Mouse (Mus musculus) mature B cell (primary cell): ENCODE results near the gene Mpped2.

ENCODE experiments used
- in situ Hi-C: fragments of 300-500 bp; cut with MboI; formaldehyde crosslinking; loops from 2 replicates; pipeline ENCODE4 v1.14.3; 2019

The Mpped2 gene

GRCm38 (mm10) chr2:106855623-106856350 lies 162.7 kb downstream of the Mpped2 start:
- in situ Hi-C loops, result no loop called here

GRCm38 (mm10) chr2:106856361-106856961 lies 163.4 kb downstream of the Mpped2 start:
- in situ Hi-C loops, result no loop called here

- in situ Hi-C loops, result no loop called here
Observed at GRCm38 (mm10) chr2:106857258-106857657, 164.2 kb downstream of the Mpped2 start.

DNA sequence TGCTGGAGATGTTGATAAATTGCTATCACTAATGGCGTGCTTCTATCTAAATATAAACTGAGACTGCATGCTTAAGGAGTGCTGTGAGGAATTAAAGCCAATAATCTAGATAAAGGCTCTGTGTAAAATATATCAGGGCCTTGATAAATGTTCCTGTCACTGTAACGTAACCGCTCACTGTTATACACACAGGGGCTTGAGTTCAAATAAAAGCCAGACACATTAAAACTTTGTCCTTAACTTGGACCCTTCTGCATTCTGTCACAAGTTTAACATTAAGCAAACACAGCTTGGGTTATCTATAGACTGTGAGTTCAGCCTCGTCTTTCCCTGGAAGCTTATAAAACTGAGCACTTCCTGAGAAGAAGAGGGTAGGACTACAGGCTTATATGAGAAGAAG lies 164.6 kb downstream of the Mpped2 start:
- in situ Hi-C loops, result no loop called here

DNA sequence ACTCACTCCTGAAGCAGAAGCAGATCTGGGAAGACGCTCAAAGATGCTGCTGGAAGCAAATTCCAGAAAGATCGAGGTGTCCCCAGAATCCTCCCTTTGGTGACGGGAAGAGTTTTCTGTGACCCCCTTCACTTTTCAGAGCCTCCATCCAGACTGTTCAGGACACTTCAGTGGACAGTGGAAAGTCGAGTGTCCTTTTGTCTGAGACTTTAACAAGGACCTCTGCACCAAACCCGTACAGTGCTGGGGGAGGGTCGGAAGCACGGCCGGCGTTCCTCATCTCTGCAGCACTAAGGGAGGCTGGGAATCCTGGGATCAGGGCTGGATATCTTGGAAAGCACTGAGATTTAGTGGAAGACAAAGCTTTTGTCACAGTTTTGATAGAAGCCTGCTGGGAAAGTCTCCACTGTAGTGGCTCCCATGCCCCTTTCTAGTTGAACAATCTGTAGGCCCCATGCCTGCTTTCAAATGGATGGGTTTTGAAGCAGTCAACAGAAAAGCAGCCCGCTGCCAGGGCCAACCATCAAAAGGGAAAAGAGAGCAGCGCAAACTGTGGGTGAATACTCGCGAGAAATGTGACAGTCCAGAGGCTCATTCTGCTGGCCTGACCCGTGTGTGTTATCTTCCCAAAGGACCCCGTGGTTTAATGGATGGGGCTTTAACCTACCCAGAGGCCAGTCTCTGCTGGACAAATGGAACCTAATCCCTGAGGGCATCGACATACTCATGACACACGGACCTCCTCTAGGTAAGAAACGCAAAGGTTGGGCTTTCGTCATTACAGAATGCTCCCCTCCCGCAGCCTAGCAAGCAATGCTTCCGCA lies 168.0 kb downstream of the Mpped2 start:
- in situ Hi-C loops, result no loop called here

GRCm38 (mm10) chr2:106863050-106863653 lies 170.1 kb downstream of the Mpped2 start:
- in situ Hi-C loops, result no loop called here

DNA sequence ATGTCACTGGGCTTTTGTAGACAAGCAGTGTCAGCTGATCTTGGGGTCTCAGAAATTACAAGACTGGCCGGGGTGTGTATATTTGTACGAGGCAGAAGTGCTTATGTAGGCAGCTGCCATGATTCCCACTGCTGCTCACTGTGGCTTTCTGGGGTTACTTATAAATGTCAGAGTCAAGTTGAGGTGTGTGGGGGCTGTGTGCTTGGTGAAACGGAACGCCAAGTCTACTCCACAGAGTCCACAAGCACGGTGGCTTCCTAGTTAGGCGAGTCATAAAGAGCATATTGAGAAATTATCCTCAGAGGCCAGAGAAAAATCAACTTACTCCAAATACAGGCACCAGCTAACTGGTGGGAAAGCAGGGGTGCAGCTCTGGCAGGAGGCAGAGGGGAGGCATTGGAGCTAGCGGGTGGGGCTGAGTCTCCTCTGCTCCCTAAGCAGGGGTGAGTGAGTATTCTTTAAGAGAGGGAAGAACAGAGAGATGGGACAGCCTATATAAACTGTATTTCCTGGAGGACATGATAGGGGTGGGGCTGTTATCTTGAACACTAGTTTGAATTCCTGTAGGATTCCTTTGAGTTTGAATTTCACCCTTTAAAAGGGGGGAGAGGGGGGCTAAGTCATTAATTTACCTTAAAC lies 172.2 kb downstream of the Mpped2 start:
- in situ Hi-C loops, result no loop called here

- in situ Hi-C loops, result no loop called here
Observed at GRCm38 (mm10) chr2:106866303-106866702, 173.2 kb downstream of the Mpped2 start.

- in situ Hi-C loops, result no loop called here
Observed at GRCm38 (mm10) chr2:106870886-106871285, 177.8 kb downstream of the Mpped2 start.

GRCm38 (mm10) chr2:106873166-106873565 lies 180.1 kb downstream of the Mpped2 start:
- in situ Hi-C loops, result no loop called here

GRCm38 (mm10) chr2:106883390-106883789 lies 190.3 kb downstream of the Mpped2 start:
- in situ Hi-C loops, result no loop called here

DNA sequence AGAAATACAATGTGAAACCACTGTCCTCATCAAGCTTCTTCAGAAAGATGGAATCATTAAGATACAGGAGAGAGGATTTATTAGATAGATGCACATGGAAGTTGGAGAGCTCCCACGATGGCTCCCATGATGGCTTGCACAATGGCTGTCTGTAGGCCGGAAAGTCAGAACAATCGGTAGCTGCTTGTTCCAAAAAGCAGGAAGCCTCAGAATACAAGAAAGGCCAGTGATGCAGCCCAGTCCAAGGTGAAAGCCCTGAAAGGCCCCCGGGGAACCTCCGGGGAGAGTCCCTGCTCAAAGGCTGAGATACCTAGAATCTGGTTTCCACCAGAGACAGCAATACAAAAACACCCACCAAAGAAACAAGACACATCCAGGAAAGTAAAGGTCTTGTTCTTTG lies 195.1 kb downstream of the Mpped2 start:
- in situ Hi-C loops, result no loop called here

- in situ Hi-C loops, result no loop called here
Observed at GRCm38 (mm10) chr2:106889297-106890000, 196.4 kb downstream of the Mpped2 start.

DNA sequence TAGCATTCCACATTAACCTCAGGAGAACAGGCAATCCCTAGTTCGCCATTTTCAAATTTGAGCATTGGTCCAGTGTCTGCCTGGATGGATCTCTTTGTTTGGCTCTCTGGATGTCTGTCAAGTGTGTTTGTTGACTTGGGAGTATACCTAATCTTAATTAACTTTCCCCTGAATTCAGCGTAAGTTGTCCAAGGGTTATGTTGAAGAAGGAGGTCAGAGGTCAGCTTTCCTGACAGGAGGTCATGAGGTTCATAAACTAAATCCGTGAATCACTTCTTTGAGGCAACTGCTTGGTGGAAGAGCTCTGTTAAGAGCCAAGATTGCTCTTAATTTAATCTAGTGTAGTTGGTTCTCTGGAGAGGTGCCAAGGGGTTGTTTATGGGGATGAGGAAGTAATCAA lies 200.3 kb downstream of the Mpped2 start:
- in situ Hi-C loops, result no loop called here

- in situ Hi-C loops, result no loop called here
Observed at GRCm38 (mm10) chr2:106895326-106896023, 202.4 kb downstream of the Mpped2 start.

DNA sequence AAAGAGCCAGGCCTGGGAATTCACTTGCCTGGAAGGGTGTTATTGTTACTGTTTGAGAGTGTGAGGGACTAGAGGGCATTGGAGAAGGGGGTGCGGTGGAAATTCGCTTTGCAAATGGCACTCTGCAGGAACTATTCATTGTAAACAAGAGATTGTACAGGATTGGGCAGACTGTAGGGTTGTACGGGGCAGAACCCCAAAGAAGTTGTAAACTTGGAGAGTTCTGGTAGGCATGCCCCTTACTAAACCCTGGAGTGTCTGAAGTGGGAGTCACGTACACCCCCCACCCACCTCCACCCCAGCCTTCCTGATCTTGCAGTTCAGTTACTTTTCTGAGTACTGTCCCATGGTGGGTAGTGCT lies 202.9 kb downstream of the Mpped2 start:
- in situ Hi-C loops, result no loop called here

- in situ Hi-C loops, result no loop called here
Observed at GRCm38 (mm10) chr2:106911951-106912480, 218.9 kb downstream of the Mpped2 start.
